Mouse (Mus musculus): ENCODE measurements around the gene Hoxd3. TPM values are rescaled to one million over a fixed set of nuclear protein-coding genes. Genes with fewer than 3 reads are reported as not detected.

Hoxd3 gene
- polyA plus RNA-seq, 1 experiment from 2014 or later, result not detected

DNA sequence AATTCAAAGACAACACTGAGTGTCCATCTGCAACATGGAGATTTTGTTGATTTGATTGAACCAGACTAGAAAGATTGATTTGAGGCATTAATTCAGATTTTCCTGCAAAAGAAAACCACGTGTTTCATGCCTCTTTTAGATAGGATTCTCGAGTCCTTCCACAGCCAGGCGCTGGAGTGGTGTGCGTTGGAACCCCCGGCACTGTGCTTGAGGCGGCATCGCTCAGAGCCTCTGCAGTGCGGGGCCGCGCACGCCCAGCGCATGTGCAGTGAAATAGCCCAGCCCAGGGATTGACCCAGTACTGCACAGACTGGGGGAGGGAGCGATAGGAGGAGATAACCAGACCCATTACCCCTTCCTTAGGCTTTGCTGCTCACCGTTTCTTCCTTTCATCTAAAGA, 3.2 kb downstream of the Hoxd3 start:
- Histone ChIP-seq H3K4me3 (ENCODE audit: low read depth, low read length) (no peak overlapping the region), H3K4me1 (ENCODE audit: insufficient read depth, low read depth, low read length) (0 out of 2 replicates have a peak, but pooled peaks cover 6% of the 10 kb centered on the region), H3K9ac (replicated peaks; ENCODE audit: low read depth) (no peak overlapping the region), H3K9me3 (ENCODE audit: low read length) (no peaks in the 10 kb centered on the region), H3K4me2 (replicated peaks; ENCODE audit: low read depth, low read length) (no peak overlapping the region), H3K36me3 (ENCODE audit: insufficient read depth, low read length) (no peaks in the 10 kb centered on the region), H3K27me3 (replicated peaks; ENCODE audit: insufficient read depth, low read length) (peaks cover 85% of the 10 kb centered on the region), H3K27ac (ENCODE audit: low read length) (no peak overlapping the region)
- WGBS, result 3% methylated on average over 14 of the region's 14 CpGs
- no peak for TF ChIP-seq EP300 (IDR thresholded peaks at IDR 0.05)
- no peak for TF ChIP-seq CTCF (IDR thresholded peaks at IDR 0.05)
- no peak for DNase-seq (ENCODE audit: low spot score)
- no peak for ATAC-seq

DNA sequence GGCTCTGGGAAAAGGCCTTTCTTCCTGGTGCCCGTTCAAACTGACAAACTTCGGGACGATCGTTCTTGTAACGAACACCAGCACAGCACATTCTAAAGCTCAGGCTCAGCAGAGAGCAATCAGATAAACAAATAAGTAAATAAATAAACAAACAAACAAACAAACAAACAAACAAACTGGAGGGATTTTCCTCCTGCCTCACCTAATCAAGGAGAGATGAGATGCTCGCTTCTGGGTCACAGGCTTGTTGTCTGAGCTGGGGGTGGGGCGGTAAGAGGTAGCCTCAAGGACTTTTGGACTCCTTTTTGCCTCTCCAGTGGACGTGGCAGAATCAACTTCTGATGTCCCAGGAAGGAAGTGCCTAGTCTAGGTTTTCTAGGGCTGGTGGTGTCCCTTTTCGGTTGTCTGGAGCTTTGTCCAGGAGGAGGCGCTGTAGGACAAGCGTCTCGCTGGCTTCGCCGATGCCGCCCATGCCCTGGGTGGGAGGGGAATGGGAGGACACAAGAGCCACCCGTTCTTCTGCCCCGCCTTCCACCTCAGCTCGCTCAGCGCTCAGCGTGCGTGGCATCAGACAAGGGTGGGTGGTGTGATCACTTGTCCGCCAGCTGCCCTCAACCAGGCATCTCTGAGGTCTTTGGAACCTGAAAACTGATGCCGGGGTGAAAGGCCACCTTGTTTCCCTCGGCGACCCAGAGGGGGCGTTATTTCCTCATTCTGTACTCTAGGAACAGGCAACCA, 3.9 kb downstream of the Hoxd3 start:
- ATAC-seq (peak; percentile 80), DNase-seq (ENCODE audit: low spot score) (peak; percentile 89)
- 0 out of 2 replicates have a peak, but pooled peaks cover 6% of the 10 kb centered on the region for H3K4me1 ChIP-seq (ENCODE audit: insufficient read depth, low read depth, low read length)
- H3K27me3 ChIP-seq (replicated peaks; ENCODE audit: insufficient read depth, low read length), result peaks cover 85% of the 10 kb centered on the region
- no peak overlapping the region for H3K9ac ChIP-seq (replicated peaks; ENCODE audit: low read depth)
- H3K36me3 ChIP-seq (ENCODE audit: insufficient read depth, low read length), result no peaks in the 10 kb centered on the region
- no peaks in the 10 kb centered on the region for H3K9me3 ChIP-seq (ENCODE audit: low read length)
- 4% methylated on average over 22 of the region's 26 CpGs for WGBS
- H3K27ac ChIP-seq (ENCODE audit: low read length), result no peak overlapping the region
- H3K4me2 ChIP-seq (replicated peaks; ENCODE audit: low read depth, low read length), result peak overlapping the region; percentile 36
- no peak overlapping the region for H3K4me3 ChIP-seq (ENCODE audit: low read depth, low read length)
- TF ChIP-seq CTCF (IDR thresholded peaks at IDR 0.05) (peak; percentile 90), EP300 (IDR thresholded peaks at IDR 0.05) (no peak)

DNA sequence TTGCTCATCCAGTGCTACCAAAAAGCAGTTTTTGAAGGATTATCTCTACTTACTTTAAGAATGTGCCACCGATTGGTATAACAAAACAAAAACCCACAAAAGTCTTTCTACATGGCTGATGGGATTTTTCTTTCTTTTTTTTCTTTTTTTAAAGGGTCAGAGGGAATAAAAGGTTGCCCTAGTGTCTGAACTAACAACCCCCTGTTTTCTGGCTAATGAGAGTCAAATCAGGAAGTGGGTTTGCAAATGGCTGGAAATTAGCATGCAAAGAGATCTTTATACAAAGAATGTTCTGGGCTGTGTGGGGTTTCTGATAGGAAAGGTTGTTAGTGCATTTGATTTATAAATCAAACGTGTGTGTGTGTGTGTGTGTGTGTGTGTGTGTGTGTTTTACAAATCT, 8.7 kb downstream of the Hoxd3 start:
- no peaks in the 10 kb centered on the region for H3K9me3 ChIP-seq (ENCODE audit: low read length)
- no peak overlapping the region for H3K27ac ChIP-seq (ENCODE audit: low read length)
- ATAC-seq (no peak), DNase-seq (ENCODE audit: low spot score) (no peak)
- no peaks in the 10 kb centered on the region for H3K36me3 ChIP-seq (ENCODE audit: insufficient read depth, low read length)
- no peaks in the 10 kb centered on the region for H3K4me1 ChIP-seq (ENCODE audit: insufficient read depth, low read depth, low read length)
- H3K4me3 ChIP-seq (ENCODE audit: low read depth, low read length), result no peak overlapping the region
- TF ChIP-seq EP300 (IDR thresholded peaks at IDR 0.05) (no peak), CTCF (IDR thresholded peaks at IDR 0.05) (no peak)
- H3K9ac ChIP-seq (replicated peaks; ENCODE audit: low read depth), result no peak overlapping the region
- H3K4me2 ChIP-seq (replicated peaks; ENCODE audit: low read depth, low read length), result no peak overlapping the region
- H3K27me3 ChIP-seq (replicated peaks; ENCODE audit: insufficient read depth, low read length), result peaks cover 81% of the 10 kb centered on the region
- WGBS, result 19% methylated on average over 2 of the region's 2 CpGs

DNA sequence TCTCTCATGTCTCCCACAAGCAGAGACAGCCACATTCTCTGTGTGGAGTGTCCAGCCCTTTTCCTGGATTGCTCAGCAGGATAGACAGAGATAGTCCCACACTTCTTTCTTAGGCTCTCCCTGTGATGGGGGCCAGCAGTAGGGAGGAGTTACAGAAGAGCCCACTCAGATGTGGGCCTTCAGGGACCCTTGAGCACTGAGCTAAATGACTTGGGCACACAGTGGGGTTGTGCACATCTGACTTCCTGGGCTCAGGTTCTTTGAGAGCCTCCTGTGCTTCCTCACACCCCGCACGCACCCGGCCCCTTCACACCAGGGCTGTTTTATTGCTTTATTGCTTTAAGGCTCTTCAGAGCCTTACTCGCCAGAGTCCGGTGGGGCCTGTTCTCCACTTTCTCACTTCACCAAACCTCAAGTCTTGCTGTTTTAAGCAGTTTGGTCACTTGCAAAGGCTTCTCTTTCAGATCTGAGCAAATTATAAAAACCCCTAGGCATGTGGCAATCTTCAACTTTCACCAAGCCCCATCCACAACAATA, 9.3 kb downstream of the Hoxd3 start:
- ATAC-seq (no peak), DNase-seq (ENCODE audit: low spot score) (no peak)
- H3K36me3 ChIP-seq (ENCODE audit: insufficient read depth, low read length), result no peaks in the 10 kb centered on the region
- peaks cover 81% of the 10 kb centered on the region for H3K27me3 ChIP-seq (replicated peaks; ENCODE audit: insufficient read depth, low read length)
- H3K4me2 ChIP-seq (replicated peaks; ENCODE audit: low read depth, low read length), result no peak overlapping the region
- WGBS, result 13% methylated on average over 5 of the region's 5 CpGs
- no peaks in the 10 kb centered on the region for H3K4me1 ChIP-seq (ENCODE audit: insufficient read depth, low read depth, low read length)
- H3K9me3 ChIP-seq (ENCODE audit: low read length), result no peaks in the 10 kb centered on the region
- no peak overlapping the region for H3K27ac ChIP-seq (ENCODE audit: low read length)
- no peak overlapping the region for H3K9ac ChIP-seq (replicated peaks; ENCODE audit: low read depth)
- TF ChIP-seq CTCF (IDR thresholded peaks at IDR 0.05) (no peak), EP300 (IDR thresholded peaks at IDR 0.05) (no peak)
- no peak overlapping the region for H3K4me3 ChIP-seq (ENCODE audit: low read depth, low read length)

DNA sequence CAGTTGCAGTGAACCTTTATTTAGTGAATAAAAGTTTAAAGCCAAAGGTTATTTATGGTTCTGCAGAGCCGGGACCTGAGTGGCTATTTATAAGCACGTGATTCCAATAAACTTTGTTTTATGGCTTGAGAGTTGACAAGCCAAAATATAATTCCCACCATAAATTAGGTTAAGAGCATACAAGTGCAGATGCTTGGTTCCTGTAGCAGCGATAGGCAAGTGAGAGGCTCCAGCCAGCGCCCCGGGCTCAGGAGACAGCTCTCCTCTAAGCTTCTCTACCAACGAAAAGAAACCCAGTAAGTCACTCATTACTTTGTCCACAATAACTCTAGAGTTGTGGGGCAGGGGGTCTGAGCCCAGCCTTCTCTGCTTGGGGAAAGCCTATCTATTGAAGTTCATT, 10.2 kb downstream of the Hoxd3 start:
- TF ChIP-seq CTCF (IDR thresholded peaks at IDR 0.05) (no peak), EP300 (IDR thresholded peaks at IDR 0.05) (no peak)
- no peaks in the 10 kb centered on the region for H3K9me3 ChIP-seq (ENCODE audit: low read length)
- no peak overlapping the region for H3K27ac ChIP-seq (ENCODE audit: low read length)
- no peak overlapping the region for H3K9ac ChIP-seq (replicated peaks; ENCODE audit: low read depth)
- no peaks in the 10 kb centered on the region for H3K36me3 ChIP-seq (ENCODE audit: insufficient read depth, low read length)
- no peak overlapping the region for H3K4me3 ChIP-seq (ENCODE audit: low read depth, low read length)
- 13% methylated on average over 6 of the region's 6 CpGs for WGBS
- H3K4me1 ChIP-seq (ENCODE audit: insufficient read depth, low read depth, low read length), result no peaks in the 10 kb centered on the region
- H3K27me3 ChIP-seq (replicated peaks; ENCODE audit: insufficient read depth, low read length), result peaks cover 85% of the 10 kb centered on the region
- DNase-seq (ENCODE audit: low spot score) (no peak), ATAC-seq (no peak)
- H3K4me2 ChIP-seq (replicated peaks; ENCODE audit: low read depth, low read length), result no peak overlapping the region

DNA sequence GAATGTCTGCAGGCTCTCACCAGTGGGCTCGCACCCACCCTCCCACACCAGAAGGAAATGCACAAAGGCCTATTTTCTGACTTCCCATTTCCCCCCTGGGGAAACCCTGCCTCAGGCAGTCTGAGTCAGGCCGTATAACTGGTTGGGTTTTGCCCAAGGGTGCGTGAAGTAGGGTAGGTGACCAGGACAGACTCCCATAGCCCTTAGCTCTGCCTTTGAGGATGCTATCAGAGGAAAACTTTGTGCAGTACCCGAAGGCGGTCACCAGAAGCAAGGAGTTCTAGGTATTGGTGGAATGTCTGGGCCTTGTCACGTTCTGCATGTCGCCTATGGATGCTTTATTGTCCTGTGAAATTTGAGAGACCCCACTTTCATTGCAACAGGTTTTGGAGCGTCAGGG, 11.2 kb downstream of the Hoxd3 start:
- Histone ChIP-seq H3K27ac (ENCODE audit: low read length) (no peak overlapping the region), H3K4me1 (ENCODE audit: insufficient read depth, low read depth, low read length) (0 out of 2 replicates have a peak, but pooled peaks cover 3% of the 10 kb centered on the region), H3K4me2 (replicated peaks; ENCODE audit: low read depth, low read length) (no peak overlapping the region), H3K27me3 (replicated peaks; ENCODE audit: insufficient read depth, low read length) (peaks cover 87% of the 10 kb centered on the region), H3K4me3 (ENCODE audit: low read depth, low read length) (no peak overlapping the region), H3K36me3 (ENCODE audit: insufficient read depth, low read length) (no peaks in the 10 kb centered on the region), H3K9ac (replicated peaks; ENCODE audit: low read depth) (no peak overlapping the region), H3K9me3 (ENCODE audit: low read length) (no peaks in the 10 kb centered on the region)
- no peak for DNase-seq (ENCODE audit: low spot score)
- ATAC-seq, result no peak
- TF ChIP-seq CTCF (IDR thresholded peaks at IDR 0.05) (no peak), EP300 (IDR thresholded peaks at IDR 0.05) (no peak)
- WGBS, result 15% methylated on average over 8 of the region's 8 CpGs
